Mouse (Mus musculus): ENCODE results near the gene Clrn2.

DNA sequence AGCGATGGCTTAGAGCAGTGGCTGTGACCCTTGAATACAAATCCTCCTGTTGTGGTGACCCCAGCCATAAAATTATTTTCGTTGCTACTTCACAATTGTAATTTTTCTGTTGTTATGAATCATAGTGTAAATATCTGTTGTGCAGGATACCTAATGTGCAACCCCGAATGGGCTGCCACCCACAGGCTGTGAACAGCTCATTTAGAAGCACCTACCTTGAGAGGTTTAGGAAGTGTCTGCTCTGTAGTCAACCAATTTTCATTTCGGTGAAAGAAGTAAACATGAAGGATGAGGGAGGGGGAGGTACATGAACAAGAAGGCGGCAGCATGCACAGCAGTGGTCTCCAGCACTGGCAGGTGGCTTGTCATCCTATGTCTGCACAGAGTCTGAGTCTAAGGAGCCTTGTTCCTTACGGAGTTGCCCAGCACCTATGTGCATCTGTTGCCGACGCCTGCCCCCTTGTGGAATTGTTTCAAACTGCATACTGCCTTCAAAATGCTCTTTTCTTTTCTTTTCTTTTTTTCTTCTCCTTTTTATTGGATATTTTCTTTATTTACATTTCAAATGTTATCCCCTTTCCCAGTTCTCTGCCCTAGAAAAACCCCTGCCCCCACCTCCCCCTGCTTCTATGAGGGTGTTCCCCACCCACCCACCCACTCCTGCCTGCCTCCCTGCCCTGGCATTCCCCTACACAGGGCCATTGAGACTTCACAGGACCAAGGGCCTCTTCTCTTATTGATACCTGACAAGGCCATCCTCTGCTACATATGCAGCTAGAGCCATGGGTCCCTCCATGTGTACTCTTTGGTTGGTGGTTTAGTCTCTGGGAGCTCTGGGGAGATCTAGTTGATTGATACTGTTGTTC is 29.3 kb upstream of the Clrn2 start:
- TF ChIP-seq CTCF (IDR thresholded peaks at IDR 0.05; ENCODE audit: low read depth, low read length) (peak; percentile 80), POLR2A (IDR thresholded peaks at IDR 0.05; ENCODE audit: extremely low read depth, insufficient read depth, low read length) (no peak)
